Mouse (Mus musculus): Measurements from ENCODE around the gene Med12l.

DNA sequence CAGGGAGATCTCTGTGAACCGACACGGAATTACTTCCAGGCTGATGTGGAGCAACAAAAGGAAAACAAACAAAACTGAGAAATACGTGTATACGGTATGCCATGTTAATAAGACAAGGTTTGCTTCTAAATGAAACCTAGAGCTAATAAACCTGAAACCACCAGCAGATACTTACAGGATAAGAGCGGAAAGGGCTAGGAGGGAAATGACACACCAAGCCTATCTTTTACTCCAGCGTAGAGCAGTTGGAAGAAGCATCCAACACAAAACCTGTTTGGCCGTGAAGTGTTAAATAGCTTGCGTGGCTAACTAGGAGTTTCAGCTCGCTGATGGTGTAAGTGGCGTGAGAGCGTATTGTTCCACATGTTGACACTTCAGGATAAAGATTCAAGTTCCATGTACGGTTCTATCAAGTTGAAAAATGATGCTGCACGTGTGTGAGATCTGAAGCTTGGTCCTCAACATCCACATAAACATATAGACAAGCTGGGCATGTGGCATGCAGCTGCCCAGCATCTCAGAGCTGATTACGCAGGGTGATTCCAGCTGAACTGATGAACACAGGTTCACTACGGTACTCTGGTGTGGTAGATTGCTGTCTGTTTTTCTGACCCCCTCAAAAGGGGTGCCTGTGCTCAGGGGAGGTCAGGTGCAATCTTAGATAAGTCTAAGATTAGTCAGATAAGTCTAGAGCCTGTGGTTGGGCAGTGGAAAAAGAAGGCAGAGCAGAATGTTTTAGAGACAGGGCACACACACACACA lies 21.6 kb upstream of the Med12l start:
- TF ChIP-seq CTCF (IDR thresholded peaks at IDR 0.05; ENCODE audit: insufficient read depth, low read length), result no peak
- no peak for TF ChIP-seq POLR2A (IDR thresholded peaks at IDR 0.05; ENCODE audit: borderline replicate concordance, extremely low read depth, low read depth, low read length)

Data from lung, adult 2 months (tissue).